Mouse (Mus musculus): ENCODE measurements around the gene Rbpms2. TPM values are rescaled to one million over a fixed set of nuclear protein-coding genes. Genes with fewer than 3 reads are reported as not detected.
"Not testable (repeated sequence)": the region's sequence is repeated elsewhere in the genome, so short reads cannot be mapped to it uniquely, and the experiment has no call there.

Rbpms2 gene
- total and polyA plus RNA-seq, 2 experiments, result 9.8 to 110 TPM

GRCm38 (mm10) chr9:65645984-65646383 is 16.5 kb downstream of the Rbpms2 start:
- 74% methylated on average over 3 of the region's 3 CpGs for WGBS
- no peak overlapping the region for H3K9ac ChIP-seq (ENCODE audit: low read depth, low read length)

GRCm38 (mm10) chr9:65646782-65647181 is 17.3 kb downstream of the Rbpms2 start:
- H3K9ac ChIP-seq (ENCODE audit: low read depth, low read length), result no peak overlapping the region
- H3K4me1 ChIP-seq (ENCODE audit: control insufficient read depth, insufficient read depth, low read length), result no peaks in the 10 kb centered on the region
- H3K4me3 ChIP-seq (ENCODE audit: insufficient read depth, low read depth, low read length), result no peak overlapping the region
- H3K79me2 ChIP-seq (ENCODE audit: control insufficient read depth, insufficient read depth, low read length), result peaks cover 17% of the 10 kb centered on the region; the same call in 1 of the 2 replicates
- WGBS, result 76% methylated on average over 2 of the region's 2 CpGs
- DNase-seq (ENCODE audit: extremely low read depth, low read depth, low spot score), result no peak
- H3K27me3 ChIP-seq (ENCODE audit: control insufficient read depth, insufficient read depth, low read length), result no peaks in the 10 kb centered on the region
- H3K27ac ChIP-seq (replicated peaks; ENCODE audit: insufficient read depth, low read depth, low read length), result no peak overlapping the region
- H3K36me3 ChIP-seq (ENCODE audit: control insufficient read depth, insufficient read depth, low read length), result no peaks in the 10 kb centered on the region
- TF ChIP-seq CTCF (IDR thresholded peaks at IDR 0.05; ENCODE audit: low read depth, low read length) (no peak), POLR2A (IDR thresholded peaks at IDR 0.05; ENCODE audit: extremely low read depth, insufficient read depth, low read length) (no peak)

More at GRCm38 (mm10) chr9:65645984-65646383, 16.5 kb downstream of the Rbpms2 start:
- Histone ChIP-seq H3K27ac (replicated peaks; ENCODE audit: insufficient read depth, low read depth, low read length) (no peak overlapping the region), H3K4me1 (ENCODE audit: control insufficient read depth, insufficient read depth, low read length) (peaks cover 1% of the 10 kb centered on the region; the same call in 1 of the 2 replicates), H3K4me3 (ENCODE audit: insufficient read depth, low read depth, low read length) (no peak overlapping the region), H3K27me3 (ENCODE audit: control insufficient read depth, insufficient read depth, low read length) (no peaks in the 10 kb centered on the region), H3K36me3 (ENCODE audit: control insufficient read depth, insufficient read depth, low read length) (no peaks in the 10 kb centered on the region), H3K79me2 (ENCODE audit: control insufficient read depth, insufficient read depth, low read length) (peaks cover 19% of the 10 kb centered on the region; the same call in 1 of the 2 replicates)
- TF ChIP-seq POLR2A (IDR thresholded peaks at IDR 0.05; ENCODE audit: extremely low read depth, insufficient read depth, low read length) (no peak), CTCF (IDR thresholded peaks at IDR 0.05; ENCODE audit: low read depth, low read length) (no peak)
- no peak for DNase-seq (ENCODE audit: extremely low read depth, low read depth, low spot score)

- WGBS, result 92% methylated on average over 13 of the region's 13 CpGs
- peaks cover 3% of the 10 kb centered on the region; the same call in 1 of the 2 replicates for H3K4me1 ChIP-seq (ENCODE audit: control insufficient read depth, insufficient read depth, low read length)
- TF ChIP-seq CTCF (IDR thresholded peaks at IDR 0.05; ENCODE audit: low read depth, low read length) (no peak), POLR2A (IDR thresholded peaks at IDR 0.05; ENCODE audit: extremely low read depth, insufficient read depth, low read length) (no peak)
- no peaks in the 10 kb centered on the region for H3K27me3 ChIP-seq (ENCODE audit: control insufficient read depth, insufficient read depth, low read length)
- H3K4me3 ChIP-seq (ENCODE audit: insufficient read depth, low read depth, low read length), result no peak overlapping the region
- H3K27ac ChIP-seq (replicated peaks; ENCODE audit: insufficient read depth, low read depth, low read length), result no peak overlapping the region
- H3K79me2 ChIP-seq (ENCODE audit: control insufficient read depth, insufficient read depth, low read length), result peaks cover 7% of the 10 kb centered on the region; the same call in 1 of the 2 replicates
- no peak for DNase-seq (ENCODE audit: extremely low read depth, low read depth, low spot score)
- no peak overlapping the region for H3K9ac ChIP-seq (ENCODE audit: low read depth, low read length)
- no peaks in the 10 kb centered on the region for H3K36me3 ChIP-seq (ENCODE audit: control insufficient read depth, insufficient read depth, low read length)
Observed at GRCm38 (mm10) chr9:65648730-65649129, 19.3 kb downstream of the Rbpms2 start.

GRCm38 (mm10) chr9:65649997-65650396 is 20.5 kb downstream of the Rbpms2 start:
- peaks cover 4% of the 10 kb centered on the region; the same call in 1 of the 2 replicates for H3K79me2 ChIP-seq (ENCODE audit: control insufficient read depth, insufficient read depth, low read length)
- no peak for TF ChIP-seq POLR2A (IDR thresholded peaks at IDR 0.05; ENCODE audit: extremely low read depth, insufficient read depth, low read length)
- TF ChIP-seq CTCF (IDR thresholded peaks at IDR 0.05; ENCODE audit: low read depth, low read length), result no peak
- H3K9ac ChIP-seq (ENCODE audit: low read depth, low read length), result no peak overlapping the region
- 62% methylated on average over 1 of the region's 1 CpGs for WGBS
- no peak overlapping the region for H3K4me3 ChIP-seq (ENCODE audit: insufficient read depth, low read depth, low read length)
- no peaks in the 10 kb centered on the region for H3K27me3 ChIP-seq (ENCODE audit: control insufficient read depth, insufficient read depth, low read length)
- no peak overlapping the region for H3K27ac ChIP-seq (replicated peaks; ENCODE audit: insufficient read depth, low read depth, low read length)
- H3K4me1 ChIP-seq (ENCODE audit: control insufficient read depth, insufficient read depth, low read length), result peaks cover 3% of the 10 kb centered on the region; the same call in 1 of the 2 replicates
- no peak for DNase-seq (ENCODE audit: extremely low read depth, low read depth, low spot score)
- H3K36me3 ChIP-seq (ENCODE audit: control insufficient read depth, insufficient read depth, low read length), result no peaks in the 10 kb centered on the region

- 97% methylated on average over 1 of the region's 1 CpGs for WGBS
- not testable (repeated sequence) for H3K9ac ChIP-seq (ENCODE audit: low read depth, low read length); H3K27me3 ChIP-seq (ENCODE audit: control insufficient read depth, insufficient read depth, low read length); H3K79me2 ChIP-seq (ENCODE audit: control insufficient read depth, insufficient read depth, low read length); H3K36me3 ChIP-seq (ENCODE audit: control insufficient read depth, insufficient read depth, low read length); H3K27ac ChIP-seq (replicated peaks; ENCODE audit: insufficient read depth, low read depth, low read length); DNase-seq (ENCODE audit: extremely low read depth, low read depth, low spot score); H3K4me1 ChIP-seq (ENCODE audit: control insufficient read depth, insufficient read depth, low read length); H3K4me3 ChIP-seq (ENCODE audit: insufficient read depth, low read depth, low read length)
Observed at GRCm38 (mm10) chr9:65651957-65652356, 22.5 kb downstream of the Rbpms2 start.

GRCm38 (mm10) chr9:65653741-65654140 is 24.3 kb downstream of the Rbpms2 start:
- H3K27ac ChIP-seq (replicated peaks; ENCODE audit: insufficient read depth, low read depth, low read length), result peak overlapping the region; percentile 64
- H3K27me3 ChIP-seq (ENCODE audit: control insufficient read depth, insufficient read depth, low read length), result no peaks in the 10 kb centered on the region
- H3K4me1 ChIP-seq (ENCODE audit: control insufficient read depth, insufficient read depth, low read length), result peaks cover 3% of the 10 kb centered on the region; the same call in 1 of the 2 replicates
- DNase-seq (ENCODE audit: extremely low read depth, low read depth, low spot score), result peak; percentile 80
- H3K36me3 ChIP-seq (ENCODE audit: control insufficient read depth, insufficient read depth, low read length), result peaks cover 3% of the 10 kb centered on the region; the same call in 1 of the 2 replicates
- no peak overlapping the region for H3K4me3 ChIP-seq (ENCODE audit: insufficient read depth, low read depth, low read length)
- H3K79me2 ChIP-seq (ENCODE audit: control insufficient read depth, insufficient read depth, low read length), result no peaks in the 10 kb centered on the region; the same call in 1 of the 2 replicates
- H3K9ac ChIP-seq (ENCODE audit: low read depth, low read length), result no peak overlapping the region
- 44% methylated on average over 4 of the region's 4 CpGs for WGBS
- TF ChIP-seq CTCF (IDR thresholded peaks at IDR 0.05; ENCODE audit: low read depth, low read length) (no peak), POLR2A (IDR thresholded peaks at IDR 0.05; ENCODE audit: extremely low read depth, insufficient read depth, low read length) (no peak)

Data from liver, adult 2 months (tissue).